Mouse (Mus musculus) liver, embryonic 14.5 days (tissue): ENCODE data around the gene Fam131a. TPM values are rescaled to one million over a fixed set of nuclear protein-coding genes. Genes with fewer than 3 reads are reported as not detected.

Source experiments
- ATAC-seq: fragments of 200-750 bp; cut with Nextera tagmentation; 2 replicates; pipeline ENCODE4 v1.8.0; 2017; ENCODE audit warnings: moderate number of reproducible peaks, mild to moderate bottlenecking, moderate library complexity; ENCODE audit not compliant: insufficient read depth
- DNase-seq, 3 experiments: peaks; one replicate each; pipeline ENCODE4 v3.0.0-alpha.2; 2012 to 2013; ENCODE audit warnings: low read depth in 3 of 3, low spot score in 3 of 3
- H3K27ac ChIP-seq: fragments of 300-500 bp; sonication (generic); 2 replicates; pipeline ENCODE4 v1.5.1; 2014; ENCODE audit warnings: moderate library complexity, mild to moderate bottlenecking, control low read depth, inconsistent platforms
- H3K27me3 ChIP-seq: fragments of 300-500 bp; sonication (generic); 2 replicates; pipeline ENCODE4 v1.6.1; 2014; ENCODE audit warnings: mild to moderate bottlenecking, low read length, moderate library complexity; ENCODE audit not compliant: control insufficient read depth, insufficient read depth
- H3K36me3 ChIP-seq: fragments of 300-500 bp; sonication (generic); replicated peaks from 2 replicates; pipeline ENCODE4 v1.6.1; 2014; ENCODE audit warnings: low read depth; ENCODE audit not compliant: control insufficient read depth, insufficient read depth
- H3K4me1 ChIP-seq, 2 experiments: fragments of 200-500 bp in 1 of 2; fragments of 300-500 bp in 1 of 2; sonication (generic) in 1 of 2; replicated peaks; 2 replicates each; pipeline ENCODE4 v1.6.1; 2012 to 2014; ENCODE audit warnings: antibody characterized with exemption in 1 of 2, inconsistent platforms in 1 of 2, low read length in 1 of 2; ENCODE audit not compliant: control insufficient read depth in 2 of 2, insufficient read depth in 2 of 2
- H3K4me2 ChIP-seq: fragments of 300-500 bp; sonication (generic); 2 replicates; pipeline ENCODE4 v1.6.1; 2014; ENCODE audit warnings: low read depth, mild to moderate bottlenecking, control low read depth, moderate library complexity
- H3K4me3 ChIP-seq, 2 experiments: fragments of 200-500 bp in 1 of 2; fragments of 300-500 bp in 1 of 2; sonication (generic) in 1 of 2; 2 replicates each; pipeline ENCODE4 v1.5.1; 2012 to 2014; ENCODE audit warnings: low read depth in 2 of 2, low read length in 2 of 2, mild to moderate bottlenecking in 2 of 2, control low read depth in 1 of 2, inconsistent platforms in 1 of 2, moderate library complexity in 1 of 2; ENCODE audit not compliant: insufficient read depth in 1 of 2
- H3K9ac ChIP-seq: fragments of 300-500 bp; sonication (generic); replicated peaks from 2 replicates; pipeline ENCODE4 v1.6.1; 2014; ENCODE audit warnings: mild to moderate bottlenecking, control low read depth, moderate library complexity
- H3K9me3 ChIP-seq: fragments of 300-500 bp; sonication (generic); 2 replicates; pipeline ENCODE4 v1.6.1; 2016; ENCODE audit warnings: low read length, mixed read lengths; ENCODE audit not compliant: control insufficient read depth
- CTCF ChIP-seq: IDR thresholded peaks from 2 replicates; pipeline ENCODE4 v1.5.1; 2016; ENCODE audit warnings: antibody characterized with exemption, low read depth, control low read depth
- EP300 ChIP-seq: IDR thresholded peaks from 2 replicates; pipeline ENCODE4 v1.6.1; 2016; ENCODE audit warnings: antibody characterized with exemption, low read depth
- whole genome bisulfite sequencing: fragments of 180-500 bp; shearing (Covaris S2); extraction: QIAGEN DNeasy Blood & Tissue Kit; methylation state at CpG from one replicate; pipeline ENCODE4 v1.1.7; 2014; ENCODE audit not compliant: insufficient replicate concordance; 5-methylcytosine and 5-hydroxymethylcytosine counted together
- polyA plus RNA-seq, 2 experiments: library from polyadenylated mRNA; depleted of rRNA in 1 of 2; stranded (reverse) in 1 of 2; unstranded in 1 of 2; fragments of >200 nt; fragmentation: Nextera tagmentation in 1 of 2; extraction: Ambion mirVana in 1 of 2; gene quantifications; 2 replicates each; pipeline versions ENCODE4 v1.2.1 to v1.2.3; 2012 to 2014

The Fam131a gene
- polyA plus RNA-seq, 2 experiments = 1.3 to 1.4 TPM

- Histone ChIP-seq H3K27ac (peak overlapping the region; percentile 65), H3K4me2 (peak overlapping the region; percentile 77), H3K36me3 (peaks cover 35% of the 10 kb centered on the region), H3K9ac (peak overlapping the region; percentile 92), H3K4me3 (peak overlapping the region; percentile 84 to 86), H3K9me3 (no peaks in the 10 kb centered on the region), H3K27me3 (no peaks in the 10 kb centered on the region), H3K4me1 (peaks cover 19 to 30% of the 10 kb centered on the region in 2 experiments)
- TF ChIP-seq CTCF (no peak), EP300 (no peak)
- WGBS = 2% methylated on average over 72 of the region's 78 CpGs
- DNase-seq = no peak
- ATAC-seq = peak; percentile 75
Observed at GRCm38 (mm10) chr16:20672965-20673705, 19.9 kb upstream of the Fam131a start.

GRCm38 (mm10) chr16:20673706-20674303, 19.2 kb upstream of the Fam131a start:
- H3K4me1 ChIP-seq = peaks cover 19 to 30% of the 10 kb centered on the region in 2 experiments
- TF ChIP-seq EP300 (peak; percentile 60), CTCF (no peak)
- peak overlapping the region; percentile 92 for H3K9ac ChIP-seq
- peak overlapping the region; percentile 65 for H3K27ac ChIP-seq
- H3K9me3 ChIP-seq = no peaks in the 10 kb centered on the region
- DNase-seq (peak; percentile 64 to 68 (median 68)), ATAC-seq (peak; percentile 66)
- no peaks in the 10 kb centered on the region for H3K27me3 ChIP-seq
- H3K36me3 ChIP-seq = peaks cover 42% of the 10 kb centered on the region
- H3K4me2 ChIP-seq = peak overlapping the region; percentile 77
- under 1% methylated on average over 14 of the region's 14 CpGs for WGBS
- peak overlapping the region; percentile 84 to 86 for H3K4me3 ChIP-seq

GRCm38 (mm10) chr16:20675213-20675612, 17.8 kb upstream of the Fam131a start:
- no peak overlapping the region; the same call in 1 of the 2 replicates for H3K9ac ChIP-seq
- ATAC-seq = no peak
- H3K27me3 ChIP-seq = no peaks in the 10 kb centered on the region
- no peak overlapping the region for H3K4me3 ChIP-seq
- WGBS = 86% methylated on average over 6 of the region's 6 CpGs
- H3K36me3 ChIP-seq = peaks cover 56% of the 10 kb centered on the region
- H3K4me2 ChIP-seq = peak overlapping the region; percentile 77
- peaks cover 19 to 30% of the 10 kb centered on the region in 2 experiments for H3K4me1 ChIP-seq
- DNase-seq = no peak
- no peak overlapping the region for H3K27ac ChIP-seq
- no peak for TF ChIP-seq CTCF
- TF ChIP-seq EP300 = no peak
- H3K9me3 ChIP-seq = no peaks in the 10 kb centered on the region

GRCm38 (mm10) chr16:20676702-20677101, 16.3 kb upstream of the Fam131a start:
- H3K36me3 ChIP-seq = peaks cover 71% of the 10 kb centered on the region
- no peak overlapping the region for H3K4me2 ChIP-seq
- ATAC-seq (no peak), DNase-seq (no peak)
- no peak overlapping the region for H3K9ac ChIP-seq
- 75% methylated on average over 4 of the region's 4 CpGs for WGBS
- peaks cover 19 to 30% of the 10 kb centered on the region in 2 experiments for H3K4me1 ChIP-seq
- no peak for TF ChIP-seq EP300
- no peak for TF ChIP-seq CTCF
- H3K9me3 ChIP-seq = no peaks in the 10 kb centered on the region
- no peak overlapping the region for H3K27ac ChIP-seq
- no peaks in the 10 kb centered on the region for H3K27me3 ChIP-seq
- H3K4me3 ChIP-seq = no peak overlapping the region

- Histone ChIP-seq H3K4me2 (peak overlapping the region; percentile 25), H3K4me1 (peaks cover 14 to 26% of the 10 kb centered on the region in 2 experiments), H3K27me3 (no peaks in the 10 kb centered on the region), H3K9me3 (no peaks in the 10 kb centered on the region), H3K4me3 (no peak overlapping the region), H3K9ac (no peak overlapping the region), H3K36me3 (peaks cover 78% of the 10 kb centered on the region), H3K27ac (peak overlapping the region; percentile 5)
- DNase-seq (no peak), ATAC-seq (no peak)
- TF ChIP-seq CTCF (no peak), EP300 (no peak)
- WGBS = 75% methylated on average over 5 of the region's 5 CpGs
Observed at GRCm38 (mm10) chr16:20677380-20677779, 15.7 kb upstream of the Fam131a start.
